Mouse (Mus musculus) hindbrain, embryonic 16.5 days (tissue): ENCODE results near the gene Xab2. TPM values are rescaled to one million over a fixed set of nuclear protein-coding genes. Genes with fewer than 3 reads are reported as not detected.

ENCODE experiments used
- ATAC-seq: fragments of 200-750 bp; cut with Nextera tagmentation; 2 replicates; pipeline ENCODE4 v1.8.0; 2017; ENCODE audit warnings: moderate TSS enrichment, moderate library complexity
- H3K27ac ChIP-seq: fragments of 300-500 bp; sonication (generic); 2 replicates; pipeline ENCODE4 v1.5.1; 2014; ENCODE audit warnings: low read depth, mild to moderate bottlenecking, control low read depth, low read length, moderate library complexity
- H3K27me3 ChIP-seq: fragments of 300-500 bp; sonication (generic); replicated peaks from 2 replicates; pipeline ENCODE4 v1.6.1; 2014; ENCODE audit warnings: low read length; ENCODE audit not compliant: control insufficient read depth, insufficient read depth
- H3K36me3 ChIP-seq: fragments of 300-500 bp; sonication (generic); 2 replicates; pipeline ENCODE4 v1.6.1; 2014; ENCODE audit warnings: mild to moderate bottlenecking, low read length, moderate library complexity, mixed read lengths; ENCODE audit not compliant: control insufficient read depth, insufficient read depth
- H3K4me1 ChIP-seq: fragments of 300-500 bp; sonication (generic); 2 replicates; pipeline ENCODE4 v1.6.1; 2014; ENCODE audit warnings: low read depth, low read length; ENCODE audit not compliant: control insufficient read depth, insufficient read depth
- H3K4me2 ChIP-seq: fragments of 300-500 bp; sonication (generic); 2 replicates; pipeline ENCODE4 v1.6.1; 2014; ENCODE audit warnings: mild to moderate bottlenecking, low read length, control low read depth, moderate library complexity
- H3K4me3 ChIP-seq: fragments of 300-500 bp; sonication (generic); 2 replicates; pipeline ENCODE4 v1.5.1; 2014; ENCODE audit warnings: mild to moderate bottlenecking, low read length, control low read depth, moderate library complexity
- H3K9ac ChIP-seq: fragments of 300-500 bp; sonication (generic); 2 replicates; pipeline ENCODE4 v1.6.1; 2014; ENCODE audit warnings: low read depth, mild to moderate bottlenecking, control low read depth, low read length, moderate library complexity
- H3K9me3 ChIP-seq: fragments of 300-500 bp; sonication (generic); 2 replicates; pipeline ENCODE4 v1.6.1; 2014; ENCODE audit warnings: mild to moderate bottlenecking, low read length, moderate library complexity; ENCODE audit not compliant: control insufficient read depth
- WGBS: fragments of 180-500 bp; shearing (Covaris S2); extraction: QIAGEN DNeasy Blood & Tissue Kit; methylation state at CpG from one replicate; pipeline ENCODE4 v1.1.7; 2014; 5-methylcytosine and 5-hydroxymethylcytosine counted together
- polyA plus RNA-seq: library from polyadenylated mRNA; unstranded; fragments of >200 nt; fragmentation: Nextera tagmentation; extraction: Ambion mirVana; gene quantifications from 2 replicates; pipeline ENCODE4 v1.2.1, GENCODE M21; 2015

Gene Xab2
- polyA plus RNA-seq, 1 experiment from 2014 or later, result 46.7 TPM

GRCm38 (mm10) chr8:3652845-3653244 lies 31.7 kb upstream of the Xab2 start:
- H3K27ac ChIP-seq, result no peak overlapping the region
- H3K4me3 ChIP-seq, result no peak overlapping the region
- H3K4me2 ChIP-seq, result no peak overlapping the region
- H3K27me3 ChIP-seq, result no peaks in the 10 kb centered on the region
- H3K9ac ChIP-seq, result no peak overlapping the region
- no peaks in the 10 kb centered on the region for H3K9me3 ChIP-seq
- no peaks in the 10 kb centered on the region; the same call in 1 of the 2 replicates for H3K4me1 ChIP-seq
- no peaks in the 10 kb centered on the region for H3K36me3 ChIP-seq
- no peak for ATAC-seq
- WGBS, result 73% methylated on average over 3 of the region's 3 CpGs

- no peaks in the 10 kb centered on the region for H3K9me3 ChIP-seq
- H3K27ac ChIP-seq, result no peak overlapping the region
- no peaks in the 10 kb centered on the region for H3K27me3 ChIP-seq
- H3K36me3 ChIP-seq, result no peaks in the 10 kb centered on the region
- H3K4me2 ChIP-seq, result no peak overlapping the region
- ATAC-seq, result no peak
- no peak overlapping the region for H3K4me3 ChIP-seq
- no peak overlapping the region for H3K9ac ChIP-seq
- whole genome bisulfite sequencing, result 37% methylated on average over 1 of the region's 1 CpGs
- H3K4me1 ChIP-seq, result no peaks in the 10 kb centered on the region
Observed at GRCm38 (mm10) chr8:3648990-3649389, 27.9 kb upstream of the Xab2 start.

GRCm38 (mm10) chr8:3648268-3648667 lies 27.2 kb upstream of the Xab2 start:
- ATAC-seq, result no peak
- Histone ChIP-seq H3K9me3 (no peaks in the 10 kb centered on the region), H3K4me1 (no peaks in the 10 kb centered on the region), H3K9ac (no peak overlapping the region), H3K27me3 (no peaks in the 10 kb centered on the region), H3K4me2 (no peak overlapping the region), H3K4me3 (no peak overlapping the region), H3K36me3 (no peaks in the 10 kb centered on the region), H3K27ac (no peak overlapping the region)
- 85% methylated on average over 2 of the region's 2 CpGs for WGBS

GRCm38 (mm10) chr8:3647561-3647960 lies 26.4 kb upstream of the Xab2 start:
- Histone ChIP-seq H3K4me3 (no peak overlapping the region), H3K4me2 (no peak overlapping the region), H3K27me3 (no peaks in the 10 kb centered on the region), H3K9ac (no peak overlapping the region), H3K27ac (no peak overlapping the region), H3K36me3 (no peaks in the 10 kb centered on the region), H3K9me3 (no peaks in the 10 kb centered on the region), H3K4me1 (no peaks in the 10 kb centered on the region)
- WGBS, result 82% methylated on average over 4 of the region's 4 CpGs
- ATAC-seq, result no peak

GRCm38 (mm10) chr8:3646824-3647531 lies 25.9 kb upstream of the Xab2 start:
- Histone ChIP-seq H3K27ac (no peak overlapping the region), H3K36me3 (no peaks in the 10 kb centered on the region), H3K27me3 (no peaks in the 10 kb centered on the region), H3K4me2 (no peak overlapping the region), H3K4me1 (no peaks in the 10 kb centered on the region), H3K9ac (no peak overlapping the region), H3K9me3 (no peaks in the 10 kb centered on the region), H3K4me3 (no peak overlapping the region)
- no peak for ATAC-seq
- 82% methylated on average over 6 of the region's 6 CpGs for WGBS

GRCm38 (mm10) chr8:3645804-3646203 lies 24.7 kb upstream of the Xab2 start:
- Histone ChIP-seq H3K27me3 (no peaks in the 10 kb centered on the region), H3K9ac (no peak overlapping the region), H3K36me3 (no peaks in the 10 kb centered on the region), H3K4me3 (no peak overlapping the region), H3K4me1 (no peaks in the 10 kb centered on the region), H3K4me2 (no peak overlapping the region), H3K9me3 (no peaks in the 10 kb centered on the region), H3K27ac (no peak overlapping the region)
- ATAC-seq, result no peak
- WGBS, result 21% methylated on average over 5 of the region's 5 CpGs

GRCm38 (mm10) chr8:3631478-3631875 lies 10.4 kb upstream of the Xab2 start:
- no peak; the same call in 1 of the 2 replicates for ATAC-seq
- H3K4me2 ChIP-seq, result peak overlapping the region; percentile 64
- no peaks in the 10 kb centered on the region for H3K9me3 ChIP-seq
- H3K9ac ChIP-seq, result peak overlapping the region; percentile 58
- H3K4me3 ChIP-seq, result peak overlapping the region; percentile 49
- H3K27ac ChIP-seq, result no peak overlapping the region
- no peaks in the 10 kb centered on the region for H3K36me3 ChIP-seq
- no peaks in the 10 kb centered on the region for H3K27me3 ChIP-seq
- peaks cover 9% of the 10 kb centered on the region for H3K4me1 ChIP-seq
- WGBS, result 26% methylated on average over 8 of the region's 8 CpGs

GRCm38 (mm10) chr8:3630647-3631477 lies 9.7 kb upstream of the Xab2 start, which contains the start of gene Stxbp2:
Gene Stxbp2, plus strand, starts transcription at chr8:3630955.
- Histone ChIP-seq H3K9ac (peak within 1 kb of the TSS; percentile 58), H3K36me3 (no peaks in the 10 kb centered on the region), H3K4me3 (peak within 1 kb of the TSS; percentile 49), H3K4me1 (peaks cover 9% of the 10 kb centered on the region), H3K27ac (no peak within 1 kb of the TSS), H3K27me3 (no peaks in the 10 kb centered on the region), H3K4me2 (peak within 1 kb of the TSS; percentile 64), H3K9me3 (no peaks in the 10 kb centered on the region)
- ATAC-seq, result peak; percentile 88
- 4% methylated on average over 47 of the region's 47 CpGs for WGBS

GRCm38 (mm10) chr8:3628014-3628413 lies 6.9 kb upstream of the Xab2 start:
- Histone ChIP-seq H3K9ac (no peak overlapping the region), H3K4me3 (no peak overlapping the region), H3K4me1 (peaks cover 9% of the 10 kb centered on the region), H3K27me3 (no peaks in the 10 kb centered on the region), H3K4me2 (no peak overlapping the region), H3K9me3 (no peaks in the 10 kb centered on the region), H3K36me3 (no peaks in the 10 kb centered on the region; the same call in 1 of the 2 replicates), H3K27ac (no peak overlapping the region)
- no peak for ATAC-seq
- WGBS, result 37% methylated on average over 5 of the region's 5 CpGs
